Comparison of ENCODE assay signal across 16 mouse cellular contexts in genomic region chr3:121851006-121851405, GRCm38 (mm10).
"Had no signal": no experiment of that assay in that cellular context is flagged by ENCODE, and none has a peak within 500 bp of the region (broad histone marks: within the 10 kb centered on the region; RNA-seq: fewer than 3 reads in every experiment).

No protein-coding gene starts in this region.

- ATAC-seq: hindbrain, postnatal 0 days; intestine, embryonic 15.5 days; midbrain, embryonic 15.5 days had no signal

- H3K9ac ChIP-seq: intestine, embryonic 15.5 days; limb, embryonic 13.5 days; liver, embryonic 14.5 days; midbrain, embryonic 15.5 days; neural tube, embryonic 12.5 days; stomach, embryonic 15.5 days had no signal

- H3K4me3 ChIP-seq: intestine, embryonic 15.5 days; layer of hippocampus, adult 2 months; limb, embryonic 13.5 days; megakaryocyte, embryonic 14.5 days; midbrain, embryonic 15.5 days; neural tube, embryonic 12.5 days; stomach, embryonic 15.5 days had no signal

- H3K27me3 ChIP-seq: intestine, embryonic 15.5 days; limb, embryonic 13.5 days; midbrain, embryonic 15.5 days; neural tube, embryonic 12.5 days; stomach, embryonic 15.5 days had no signal

- H3K27ac ChIP-seq: hindbrain, postnatal 0 days; intestine, embryonic 15.5 days; layer of hippocampus, adult 2 months; limb, embryonic 13.5 days; liver, embryonic 14.5 days; macrophage; midbrain, embryonic 15.5 days; neural tube, embryonic 12.5 days; stomach, embryonic 15.5 days had no signal

- H3K36me3 ChIP-seq: intestine, embryonic 15.5 days; limb, embryonic 13.5 days; midbrain, embryonic 15.5 days; neural tube, embryonic 12.5 days; stomach, embryonic 15.5 days had no signal

- DNase-seq: kidney, adult 9 months; kidney, postnatal 36 days; left cerebral cortex, postnatal 4 days; right cerebral cortex, postnatal 14 days; thymus, postnatal 36 days had no signal

- H3K4me1 ChIP-seq: limb, embryonic 13.5 days; midbrain, embryonic 15.5 days; neural tube, embryonic 12.5 days; stomach, embryonic 15.5 days had no signal

- H3K9me3 ChIP-seq: intestine, embryonic 15.5 days; limb, embryonic 13.5 days; megakaryocyte, embryonic 14.5 days; midbrain, embryonic 15.5 days; neural tube, embryonic 12.5 days; stomach, embryonic 15.5 days had no signal

- H3K4me2 ChIP-seq: intestine, embryonic 15.5 days; limb, embryonic 13.5 days; midbrain, embryonic 11.5 days; midbrain, embryonic 15.5 days; neural tube, embryonic 12.5 days; stomach, embryonic 15.5 days had no signal
